Mouse (Mus musculus) forebrain, embryonic 11.5 days (tissue): ENCODE measurements around the gene Naa11. TPM values are rescaled to one million over a fixed set of nuclear protein-coding genes. Genes with fewer than 3 reads are reported as not detected.

Experiments
- ATAC-seq: fragments of 200-750 bp; cut with Nextera tagmentation; replicated peaks from 2 replicates; pipeline ENCODE4 v1.8.0; 2017; ENCODE audit warnings: moderate TSS enrichment; ENCODE audit not compliant: low FRiP score
- DNase-seq: peaks from one replicate; pipeline ENCODE4 v3.0.0-alpha.2; 2017; ENCODE audit warnings: low spot score
- H3K27ac ChIP-seq: fragments of 300-500 bp; sonication (generic); 2 replicates; pipeline ENCODE4 v1.5.1; 2014; ENCODE audit warnings: low read depth, low read length
- H3K27me3 ChIP-seq: fragments of 300-500 bp; sonication (generic); 2 replicates; pipeline ENCODE4 v1.6.1; 2014; ENCODE audit warnings: mild to moderate bottlenecking, low read length, mixed read lengths; ENCODE audit not compliant: control insufficient read depth, insufficient read depth
- H3K36me3 ChIP-seq: fragments of 300-500 bp; sonication (generic); 2 replicates; pipeline ENCODE4 v1.6.1; 2014; ENCODE audit warnings: mild to moderate bottlenecking, low read length, moderate library complexity, mixed read lengths; ENCODE audit not compliant: control insufficient read depth, insufficient read depth
- H3K4me1 ChIP-seq: fragments of 300-500 bp; sonication (generic); replicated peaks from 2 replicates; pipeline ENCODE4 v1.6.1; 2014; ENCODE audit warnings: low read length, mixed read lengths; ENCODE audit not compliant: control insufficient read depth, insufficient read depth
- H3K4me2 ChIP-seq: fragments of 300-500 bp; sonication (generic); 2 replicates; pipeline ENCODE4 v1.6.1; 2014; ENCODE audit warnings: low read depth, mild to moderate bottlenecking, low read length, moderate library complexity, mixed read lengths; ENCODE audit not compliant: severe bottlenecking
- H3K4me3 ChIP-seq: fragments of 300-500 bp; sonication (generic); 2 replicates; pipeline ENCODE4 v1.5.1; 2014; ENCODE audit warnings: low read depth, low read length
- H3K9ac ChIP-seq: fragments of 300-500 bp; sonication (generic); 2 replicates; pipeline ENCODE4 v1.6.1; 2014; ENCODE audit warnings: low read length
- H3K9me3 ChIP-seq: fragments of 300-500 bp; sonication (generic); 2 replicates; pipeline ENCODE4 v1.6.1; 2016; ENCODE audit warnings: low read length, mixed read lengths; ENCODE audit not compliant: control insufficient read depth
- WGBS: fragments of 180-500 bp; shearing (Covaris S2); extraction: QIAGEN DNeasy Blood & Tissue Kit; methylation state at CpG from one replicate; pipeline ENCODE4 v1.1.7; 2014; 5-methylcytosine and 5-hydroxymethylcytosine counted together
- polyA plus RNA-seq: library from polyadenylated mRNA; unstranded; fragments of >200 nt; fragmentation: Nextera tagmentation; extraction: Ambion mirVana; gene quantifications from 2 replicates; pipeline ENCODE4 v1.2.1, GENCODE M21; 2014

The Naa11 gene
- polyA plus RNA-seq, 1 experiment from 2014 or later = not detected

DNA sequence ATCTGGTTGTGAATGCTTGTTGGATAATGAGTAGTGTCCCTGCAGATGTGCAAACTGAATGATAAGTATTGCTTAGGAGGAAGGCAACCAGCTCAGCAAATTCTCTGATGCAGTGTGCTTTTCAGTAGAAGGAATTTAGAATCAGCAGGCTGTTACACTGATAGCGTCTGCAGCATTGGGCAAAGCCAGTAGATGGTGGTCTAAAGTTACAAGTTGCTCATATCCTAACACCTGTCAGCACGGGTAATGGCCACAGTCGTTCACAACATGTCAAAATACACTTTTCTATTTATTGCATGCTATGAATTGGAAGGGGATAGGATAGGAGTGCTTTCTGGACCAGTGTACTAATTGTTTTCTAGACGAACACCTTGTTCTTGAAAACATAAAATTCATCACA is 33.1 kb downstream of the Naa11 start:
- ATAC-seq = no peak
- H3K4me1 ChIP-seq = no peaks in the 10 kb centered on the region
- H3K9ac ChIP-seq = no peak overlapping the region
- no peak overlapping the region for H3K4me2 ChIP-seq
- WGBS = 77% methylated on average over 4 of the region's 4 CpGs
- H3K9me3 ChIP-seq = no peaks in the 10 kb centered on the region
- no peak for DNase-seq
- no peaks in the 10 kb centered on the region for H3K36me3 ChIP-seq
- no peak overlapping the region for H3K4me3 ChIP-seq
- no peaks in the 10 kb centered on the region for H3K27me3 ChIP-seq
- no peak overlapping the region for H3K27ac ChIP-seq

DNA sequence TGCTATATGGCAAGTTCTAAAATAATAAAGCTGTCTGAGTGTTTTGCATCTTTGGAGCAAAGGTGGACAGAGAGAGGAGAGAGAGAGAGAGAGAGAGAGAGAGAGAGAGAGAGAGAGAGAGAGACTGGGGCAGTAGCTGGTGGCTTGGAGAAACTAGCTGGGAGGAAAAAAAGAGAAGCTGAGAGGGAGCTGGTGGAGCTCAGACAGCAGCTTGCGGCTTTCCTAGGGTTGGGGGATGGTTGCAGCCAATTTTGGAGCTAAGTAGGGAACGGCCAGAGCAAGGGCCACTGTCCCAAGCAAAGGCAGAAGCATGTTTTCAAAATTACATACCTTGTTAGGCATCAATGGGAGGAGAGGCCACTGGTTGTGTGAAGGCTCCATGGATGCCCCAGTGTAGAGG is 36.0 kb downstream of the Naa11 start:
- no peak overlapping the region for H3K27ac ChIP-seq
- H3K9ac ChIP-seq = no peak overlapping the region
- ATAC-seq (no peak), DNase-seq (no peak)
- H3K4me1 ChIP-seq = no peaks in the 10 kb centered on the region
- no peaks in the 10 kb centered on the region for H3K36me3 ChIP-seq
- H3K4me3 ChIP-seq = no peak overlapping the region
- no peaks in the 10 kb centered on the region for H3K27me3 ChIP-seq
- H3K4me2 ChIP-seq = no peak overlapping the region
- H3K9me3 ChIP-seq = no peaks in the 10 kb centered on the region
- WGBS = 55% methylated on average over 2 of the region's 2 CpGs

DNA sequence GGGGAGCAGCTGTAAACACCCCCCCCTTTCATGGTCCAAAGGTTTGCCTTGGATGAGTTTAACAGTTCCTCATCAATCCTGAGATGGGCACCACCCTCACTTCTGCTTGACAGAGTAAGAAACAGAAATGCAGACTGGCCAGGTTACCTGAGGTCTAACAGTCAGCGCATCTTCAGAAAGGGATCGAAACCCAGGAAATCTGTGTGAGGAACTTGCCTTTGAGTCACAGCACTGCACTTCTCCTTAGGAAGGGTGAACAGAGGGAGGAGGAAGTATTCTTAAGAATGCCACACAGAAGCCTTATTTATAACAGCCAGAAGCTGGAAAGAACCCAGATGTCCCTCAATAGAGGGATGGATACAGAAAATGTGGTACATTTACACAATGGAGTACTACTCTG is 37.0 kb downstream of the Naa11 start:
- no peaks in the 10 kb centered on the region for H3K4me1 ChIP-seq
- DNase-seq (no peak), ATAC-seq (no peak)
- H3K27ac ChIP-seq = no peak overlapping the region
- no peak overlapping the region for H3K4me2 ChIP-seq
- no peaks in the 10 kb centered on the region for H3K27me3 ChIP-seq
- H3K4me3 ChIP-seq = no peak overlapping the region
- H3K36me3 ChIP-seq = no peaks in the 10 kb centered on the region
- H3K9me3 ChIP-seq = no peaks in the 10 kb centered on the region
- no peak overlapping the region for H3K9ac ChIP-seq
- WGBS = 98% methylated on average over 2 of the region's 2 CpGs

DNA sequence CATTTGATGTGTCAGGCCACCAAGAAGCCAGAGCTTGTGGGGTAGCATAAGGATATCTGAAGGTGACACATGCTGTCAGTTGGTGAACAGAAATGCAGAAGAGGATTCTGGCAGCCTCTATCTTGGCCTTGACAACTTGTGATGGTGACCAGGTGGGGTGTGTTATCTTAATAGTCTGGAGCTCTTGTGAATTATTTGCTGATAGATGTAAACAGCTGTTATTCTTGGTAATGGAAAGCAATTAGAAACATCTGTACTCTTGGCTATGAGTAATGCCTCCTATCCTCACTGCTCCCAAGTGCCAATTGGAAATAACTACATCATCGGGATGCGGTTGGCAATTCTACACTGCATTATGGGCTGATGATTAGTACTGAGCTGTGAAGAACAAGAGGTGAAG is 43.4 kb downstream of the Naa11 start:
- H3K9me3 ChIP-seq = no peaks in the 10 kb centered on the region
- H3K4me2 ChIP-seq = no peak overlapping the region
- no peaks in the 10 kb centered on the region for H3K27me3 ChIP-seq
- DNase-seq = no peak
- H3K36me3 ChIP-seq = no peaks in the 10 kb centered on the region
- WGBS = 90% methylated on average over 2 of the region's 2 CpGs
- no peak overlapping the region for H3K9ac ChIP-seq
- no peak overlapping the region for H3K4me3 ChIP-seq
- ATAC-seq = no peak
- H3K4me1 ChIP-seq = no peaks in the 10 kb centered on the region
- H3K27ac ChIP-seq = no peak overlapping the region

DNA sequence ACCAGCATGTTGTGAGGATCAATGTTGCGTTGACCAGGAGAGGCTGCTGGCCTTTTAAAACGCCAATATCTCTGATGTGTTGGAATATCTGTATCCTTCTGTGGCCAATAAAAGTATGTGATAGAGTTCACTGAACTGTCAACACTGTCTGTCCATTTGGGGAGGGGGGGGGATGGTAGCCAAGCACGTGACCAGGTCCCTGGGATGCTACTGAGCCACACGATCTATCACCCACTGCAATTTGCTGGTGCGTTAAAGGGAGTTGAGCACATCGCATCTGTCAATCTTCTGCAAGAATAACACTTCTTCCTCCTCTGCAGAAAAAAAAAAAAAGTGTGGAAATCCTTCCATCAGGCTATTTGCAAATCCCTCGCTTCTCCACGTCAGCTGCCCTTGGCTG is 43.9 kb downstream of the Naa11 start:
- Histone ChIP-seq H3K4me2 (no peak overlapping the region), H3K4me1 (no peaks in the 10 kb centered on the region), H3K27me3 (no peaks in the 10 kb centered on the region), H3K9me3 (no peaks in the 10 kb centered on the region), H3K36me3 (no peaks in the 10 kb centered on the region), H3K4me3 (no peak overlapping the region), H3K27ac (no peak overlapping the region), H3K9ac (no peak overlapping the region)
- DNase-seq = no peak
- 92% methylated on average over 8 of the region's 8 CpGs for WGBS
- ATAC-seq = no peak

DNA sequence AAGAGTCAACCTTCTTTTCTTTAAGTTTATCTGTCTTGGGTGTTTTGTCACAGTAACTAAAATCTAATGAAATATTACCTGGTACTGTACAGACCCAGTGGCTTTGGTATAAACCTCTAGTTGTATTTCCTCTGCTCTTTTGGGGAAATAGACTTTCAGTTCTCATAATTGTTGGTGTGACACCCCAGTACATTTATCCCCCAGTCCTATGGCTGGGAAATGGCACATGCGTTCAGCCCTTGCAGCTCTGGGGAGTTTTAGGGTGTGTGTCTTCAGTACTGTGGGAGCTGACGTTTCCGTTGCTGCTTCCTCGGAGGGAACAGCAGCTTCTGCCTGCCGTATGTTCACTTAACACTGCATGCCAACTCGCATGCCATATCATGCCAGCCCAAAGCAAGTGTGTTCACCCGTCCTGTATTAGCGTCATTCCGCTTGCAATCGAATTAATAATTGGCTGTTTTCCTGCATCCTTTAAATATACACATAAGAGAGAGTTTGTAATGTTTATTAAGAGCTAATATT is 46.4 kb downstream of the Naa11 start:
- no peaks in the 10 kb centered on the region for H3K36me3 ChIP-seq
- H3K9me3 ChIP-seq = no peaks in the 10 kb centered on the region
- no peaks in the 10 kb centered on the region for H3K4me1 ChIP-seq
- 94% methylated on average over 10 of the region's 10 CpGs for WGBS
- H3K27me3 ChIP-seq = no peaks in the 10 kb centered on the region
- ATAC-seq (no peak), DNase-seq (no peak)
- no peak overlapping the region for H3K4me3 ChIP-seq
- no peak overlapping the region for H3K9ac ChIP-seq
- no peak overlapping the region for H3K27ac ChIP-seq
- H3K4me2 ChIP-seq = no peak overlapping the region

DNA sequence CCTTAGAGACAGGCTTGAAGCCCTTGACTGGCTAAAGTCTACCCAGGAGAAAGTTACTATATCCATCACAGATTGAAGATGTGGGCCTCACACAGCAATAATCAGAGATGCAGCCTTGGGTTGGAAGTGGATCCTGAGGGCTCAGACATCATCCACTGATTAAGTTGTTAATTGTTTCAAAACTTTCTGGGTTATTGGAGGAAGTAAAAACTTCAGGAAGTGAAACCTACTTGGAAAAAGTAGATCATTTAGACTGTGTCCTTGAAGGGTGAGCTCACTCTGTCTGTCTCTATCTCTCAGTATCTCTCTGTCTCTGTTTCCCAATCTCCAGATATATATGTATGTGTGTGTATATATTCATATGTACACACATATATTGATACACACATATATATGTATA is 47.0 kb downstream of the Naa11 start:
- Histone ChIP-seq H3K4me1 (no peaks in the 10 kb centered on the region), H3K4me2 (no peak overlapping the region), H3K36me3 (no peaks in the 10 kb centered on the region), H3K27me3 (no peaks in the 10 kb centered on the region), H3K9ac (no peak overlapping the region), H3K4me3 (no peak overlapping the region), H3K9me3 (no peaks in the 10 kb centered on the region), H3K27ac (no peak overlapping the region)
- ATAC-seq (no peak), DNase-seq (no peak)

DNA sequence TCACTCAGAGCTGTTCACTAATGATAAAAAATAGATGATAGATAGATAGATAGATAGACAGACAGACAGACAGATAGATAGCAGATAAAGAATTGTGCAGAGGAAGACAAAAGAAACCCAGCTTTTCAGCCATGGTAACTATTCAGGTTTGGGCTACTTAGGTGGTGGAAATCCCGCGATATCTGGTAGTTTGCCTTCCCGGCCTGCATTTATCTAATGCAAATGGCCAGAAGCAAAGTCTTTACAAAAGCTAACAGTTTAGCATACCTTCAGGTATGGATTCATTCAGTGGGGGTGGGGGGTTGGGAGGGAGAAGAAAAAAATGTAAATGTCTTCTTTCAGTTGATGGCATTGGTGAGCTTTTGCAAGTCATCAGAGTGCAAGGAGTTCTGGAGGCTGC is 48.0 kb downstream of the Naa11 start:
- DNase-seq (no peak), ATAC-seq (no peak)
- H3K9ac ChIP-seq = no peak overlapping the region
- H3K27me3 ChIP-seq = no peaks in the 10 kb centered on the region
- WGBS = 77% methylated on average over 3 of the region's 3 CpGs
- no peaks in the 10 kb centered on the region for H3K9me3 ChIP-seq
- no peaks in the 10 kb centered on the region for H3K36me3 ChIP-seq
- H3K4me1 ChIP-seq = no peaks in the 10 kb centered on the region
- no peak overlapping the region for H3K4me2 ChIP-seq
- H3K4me3 ChIP-seq = no peak overlapping the region
- H3K27ac ChIP-seq = no peak overlapping the region

DNA sequence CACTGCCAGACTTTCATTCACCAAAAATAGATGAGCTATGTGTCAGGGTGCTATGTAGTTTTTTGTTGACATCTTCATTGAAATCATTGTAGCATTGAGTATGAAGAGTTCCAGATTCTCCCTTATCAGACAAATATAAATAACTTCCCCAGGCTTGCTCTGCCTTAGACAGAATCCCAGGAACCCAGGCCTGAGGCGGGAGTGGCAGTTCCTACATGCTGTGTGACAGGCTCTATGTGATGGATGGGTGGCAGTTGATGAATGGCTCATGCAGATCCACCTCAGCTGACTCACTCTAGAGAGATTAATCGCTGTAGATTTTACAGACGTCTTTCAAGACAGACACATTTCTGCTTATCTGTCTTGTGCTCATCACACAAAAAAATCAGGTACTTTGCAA is 57.4 kb downstream of the Naa11 start:
- Histone ChIP-seq H3K36me3 (no peaks in the 10 kb centered on the region), H3K9me3 (no peaks in the 10 kb centered on the region), H3K27ac (no peak overlapping the region), H3K27me3 (no peaks in the 10 kb centered on the region), H3K9ac (no peak overlapping the region), H3K4me3 (no peak overlapping the region), H3K4me1 (no peaks in the 10 kb centered on the region), H3K4me2 (no peak overlapping the region)
- ATAC-seq (no peak), DNase-seq (no peak)
- 78% methylated on average over 3 of the region's 3 CpGs for WGBS
